ENCODE assay signal across 23 mouse cellular contexts in the genomic region with DNA sequence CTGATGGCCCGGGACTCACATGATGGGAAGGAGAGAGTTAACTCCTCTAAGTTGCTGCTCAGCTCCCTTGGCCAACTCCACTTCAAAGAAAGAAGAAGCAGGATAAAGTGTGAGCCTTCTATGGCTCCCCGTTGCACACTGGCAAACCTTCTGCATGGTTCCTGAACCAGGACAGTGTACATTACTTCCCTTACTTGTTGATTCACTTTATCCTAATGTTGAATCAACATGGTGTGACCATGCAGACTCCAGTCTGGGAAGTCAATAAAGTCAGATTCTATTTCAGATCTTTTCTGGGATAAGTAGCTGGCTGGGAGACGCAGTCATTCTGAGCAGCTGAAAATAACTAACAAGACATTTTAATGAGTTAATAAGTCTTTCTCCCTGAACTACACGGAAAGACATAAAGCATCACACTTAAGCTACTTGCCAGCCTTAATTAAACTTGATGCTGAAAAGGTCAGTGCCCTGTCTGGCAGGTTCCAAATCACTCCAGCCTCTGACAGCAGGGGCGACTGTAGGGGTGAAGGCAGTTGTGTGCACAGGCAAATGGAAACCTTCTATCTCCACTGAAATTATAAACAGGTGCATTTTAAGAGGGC. TPM values are rescaled to one million over a fixed set of nuclear protein-coding genes. Genes with fewer than 3 reads are reported as not detected.
DNase-seq lines count a peak whose midpoint lies in the region; ATAC-seq lines count a peak whose summit lies in the region.
"Had no signal": no experiment of that assay in that cellular context is flagged by ENCODE, and none has a peak within 500 bp of the region (broad histone marks: within the 10 kb centered on the region; RNA-seq: fewer than 3 reads in every experiment).

No protein-coding gene starts in this region.

- no peak overlapping the region for H3K4me2 ChIP-seq in kidney, embryonic 16.5 days (replicated peaks; ENCODE audit: low read depth, low read length)
- H3K4me2 ChIP-seq in limb, embryonic 11.5 days (ENCODE audit: low read depth, severe bottlenecking), result no peak overlapping the region
- H3K4me2 ChIP-seq: embryonic facial prominence, embryonic 15.5 days; heart, embryonic 13.5 days; hindbrain, embryonic 15.5 days had no signal

- DNase-seq in embryo, embryonic 10 days (ENCODE audit: low spot score), result peak; percentile 12
- no peak for DNase-seq in embryo, embryonic 11 days
- no peak for DNase-seq in kidney, postnatal 14 days
- DNase-seq in limb, embryonic 11.5 days (ENCODE audit: low spot score), result peak; percentile 29
- DNase-seq in limb, embryonic 10.5 days (ENCODE audit: low spot score), result no peak
- DNase-seq in cerebellum, adult 11-12 months, result no peak
- DNase-seq: adrenal gland, postnatal 25 days; B cell, adult 2 months; cerebellum, adult 8-10 months; cerebellum, postnatal 14 days; gastrocnemius, postnatal 36 days; heart, postnatal 36 days had no signal

- no peaks in the 10 kb centered on the region for H3K36me3 ChIP-seq in kidney, embryonic 16.5 days (ENCODE audit: insufficient read depth, low read length)
- H3K36me3 ChIP-seq in limb, embryonic 11.5 days (ENCODE audit: control insufficient read depth, insufficient read depth, low read length), result no peaks in the 10 kb centered on the region
- no peaks in the 10 kb centered on the region for H3K36me3 ChIP-seq in limb, embryonic 10.5 days
- H3K36me3 ChIP-seq: embryonic facial prominence, embryonic 15.5 days; forebrain, embryonic 10.5 days; G1E; heart, embryonic 13.5 days; hindbrain, embryonic 15.5 days had no signal

- 0 out of 2 replicates have a peak, but pooled peaks cover 9% of the 10 kb centered on the region for H3K4me1 ChIP-seq in kidney, embryonic 16.5 days (ENCODE audit: insufficient read depth, low read length)
- H3K4me1 ChIP-seq in limb, embryonic 11.5 days (ENCODE audit: control insufficient read depth, insufficient read depth, low read length), result no peaks in the 10 kb centered on the region
- peaks cover 12% of the 10 kb centered on the region; the same call in 1 of the 2 replicates for H3K4me1 ChIP-seq in limb, embryonic 10.5 days
- H3K4me1 ChIP-seq: embryonic facial prominence, embryonic 15.5 days; forebrain, embryonic 10.5 days; heart, embryonic 13.5 days; hindbrain, embryonic 15.5 days had no signal

- H3K4me3 ChIP-seq in kidney, embryonic 16.5 days (ENCODE audit: low read length), result no peak overlapping the region
- H3K4me3 ChIP-seq in limb, embryonic 11.5 days (ENCODE audit: low read depth, low read length), result no peak overlapping the region
- no peak overlapping the region for H3K4me3 ChIP-seq in limb, embryonic 10.5 days
- H3K4me3 ChIP-seq: embryonic facial prominence, embryonic 15.5 days; erythroblast, embryonic 14.5 days; forebrain, embryonic 10.5 days; heart, embryonic 13.5 days; hindbrain, embryonic 15.5 days had no signal

- H3K27ac ChIP-seq in kidney, embryonic 16.5 days (ENCODE audit: low read length), result no peak overlapping the region
- no peak overlapping the region for H3K27ac ChIP-seq in limb, embryonic 11.5 days (replicated peaks; ENCODE audit: low read depth, low read length)
- no peak overlapping the region for H3K27ac ChIP-seq in limb, embryonic 10.5 days
- H3K27ac ChIP-seq: embryonic facial prominence, embryonic 15.5 days; forebrain, embryonic 10.5 days; heart, embryonic 13.5 days; hindbrain, embryonic 15.5 days had no signal

- WGBS in kidney, embryonic 16.5 days, result 23% methylated on average over 5 of the region's 5 CpGs
- 23% methylated on average over 5 of the region's 5 CpGs for WGBS in limb, embryonic 11.5 days
- WGBS in limb, embryonic 10.5 days, result 30% methylated on average over 5 of the region's 5 CpGs

- H3K9ac ChIP-seq in kidney, embryonic 16.5 days (replicated peaks; ENCODE audit: low read length), result no peak overlapping the region
- H3K9ac ChIP-seq in limb, embryonic 11.5 days (ENCODE audit: low read length), result no peak overlapping the region
- H3K9ac ChIP-seq: embryonic facial prominence, embryonic 15.5 days; heart, embryonic 13.5 days; hindbrain, embryonic 15.5 days had no signal

- no peaks in the 10 kb centered on the region for H3K27me3 ChIP-seq in kidney, embryonic 16.5 days (ENCODE audit: insufficient read depth, low read length)
- no peaks in the 10 kb centered on the region for H3K27me3 ChIP-seq in limb, embryonic 11.5 days (ENCODE audit: control insufficient read depth, insufficient read depth, low read length)
- H3K27me3 ChIP-seq in limb, embryonic 10.5 days (ENCODE audit: low read depth, poor library complexity, severe bottlenecking), result no peaks in the 10 kb centered on the region
- H3K27me3 ChIP-seq: embryonic facial prominence, embryonic 15.5 days; heart, embryonic 13.5 days; hindbrain, embryonic 15.5 days had no signal

- peak; percentile 94 for ATAC-seq in kidney, embryonic 16.5 days (ENCODE audit: low FRiP score, low TSS enrichment)
- no peak for ATAC-seq in limb, embryonic 11.5 days (ENCODE audit: insufficient number of reproducible peaks, low FRiP score, low TSS enrichment, low read depth)
- ATAC-seq: activated CD4-positive, CD25-positive, alpha-beta regulatory T cell, adult 4 months; CD4-positive, CD25-positive, alpha-beta regulatory T cell, adult 4 months; forebrain, embryonic 14.5 days had no signal

- H3K9me3 ChIP-seq in kidney, embryonic 16.5 days (ENCODE audit: low read length), result no peaks in the 10 kb centered on the region
- no peaks in the 10 kb centered on the region for H3K9me3 ChIP-seq in limb, embryonic 11.5 days (ENCODE audit: control insufficient read depth, low read length)
- H3K9me3 ChIP-seq in limb, embryonic 10.5 days (replicated peaks), result no peaks in the 10 kb centered on the region
- H3K9me3 ChIP-seq: embryonic facial prominence, embryonic 15.5 days; forebrain, embryonic 10.5 days; G1E; heart, embryonic 13.5 days; hindbrain, embryonic 15.5 days had no signal

RNA-seq across cellular contexts. Expression of gene Nrsn1, which starts 50.0 kb away (rescaled TPM):
- 0.80 and 0.85 TPM in 2 replicates for polyA plus RNA-seq in kidney, embryonic 16.5 days (2015; fragmentation: Nextera tagmentation; extraction: Ambion mirVana)
- 0.73 and 1.0 TPM in 2 replicates for polyA plus RNA-seq in limb, embryonic 11.5 days (2014; fragmentation: Nextera tagmentation; extraction: Ambion mirVana)
- polyA plus RNA-seq in limb, embryonic 10.5 days (2016; fragmentation: Nextera tagmentation; extraction: Ambion mirVana), result 0.34 and 0.55 TPM in 2 replicates
- polyA plus RNA-seq: activated CD4-positive, CD25-positive, alpha-beta regulatory T cell, adult 4 months; CD4-positive, CD25-positive, alpha-beta regulatory T cell, adult 4 months; erythroblast, embryonic 14.5 days; G1E; heart, postnatal 0 days had no signal

Comparison
In these comparisons a context has a peak if more than half of its experiments do, and no peak if none do; other contexts are left out.
1. DNase-seq: peak in embryo, embryonic 10 days (single experiment) and limb, embryonic 11.5 days (single experiment); none in embryo, embryonic 11 days (single experiment), kidney, postnatal 14 days (single experiment), limb, embryonic 10.5 days (single experiment) and cerebellum, adult 11-12 months (single experiment).